Mouse (Mus musculus) embryonic facial prominence, embryonic 11.5 days (tissue): ENCODE results near the gene Akap12. TPM values are rescaled to one million over a fixed set of nuclear protein-coding genes. Genes with fewer than 3 reads are reported as not detected.

Experiments used
- ATAC-seq: fragments of 200-750 bp; cut with Nextera tagmentation; replicated peaks from 2 replicates; pipeline ENCODE4 v1.8.0; 2017; ENCODE audit warnings: low read depth; ENCODE audit not compliant: insufficient number of reproducible peaks, low FRiP score, low TSS enrichment
- DNase-seq: peaks from one replicate; pipeline ENCODE4 v3.0.0-alpha.2; 2015; ENCODE audit warnings: low spot score
- H3K27ac ChIP-seq: fragments of 300-500 bp; sonication (generic); replicated peaks from 2 replicates; pipeline ENCODE4 v1.5.1; 2014; ENCODE audit warnings: mild to moderate bottlenecking, low read depth, low read length, control low read depth
- H3K27me3 ChIP-seq: fragments of 300-500 bp; sonication (generic); 2 replicates; pipeline ENCODE4 v1.6.1; 2014; ENCODE audit warnings: mild to moderate bottlenecking, low read length, moderate library complexity, mixed read lengths; ENCODE audit not compliant: control insufficient read depth, insufficient read depth
- H3K36me3 ChIP-seq: fragments of 300-500 bp; sonication (generic); replicated peaks from 2 replicates; pipeline ENCODE4 v1.6.1; 2014; ENCODE audit warnings: low read depth, mild to moderate bottlenecking, low read length, moderate library complexity, mixed read lengths; ENCODE audit not compliant: control insufficient read depth, insufficient read depth
- H3K4me1 ChIP-seq: fragments of 300-500 bp; sonication (generic); 2 replicates; pipeline ENCODE4 v1.6.1; 2014; ENCODE audit warnings: low read length, mixed read lengths; ENCODE audit not compliant: control insufficient read depth, insufficient read depth
- H3K4me2 ChIP-seq: fragments of 300-500 bp; sonication (generic); 2 replicates; pipeline ENCODE4 v1.6.1; 2014; ENCODE audit warnings: low read depth, mild to moderate bottlenecking, control low read depth, low read length, moderate library complexity
- H3K4me3 ChIP-seq: fragments of 300-500 bp; sonication (generic); 2 replicates; pipeline ENCODE4 v1.5.1; 2014; ENCODE audit warnings: low read depth, low read length, control low read depth
- H3K9ac ChIP-seq: fragments of 300-500 bp; sonication (generic); replicated peaks from 2 replicates; pipeline ENCODE4 v1.6.1; 2014; ENCODE audit warnings: mild to moderate bottlenecking, control low read depth, low read length
- H3K9me3 ChIP-seq: fragments of 300-500 bp; sonication (generic); replicated peaks from 2 replicates; pipeline ENCODE4 v1.6.1; 2016; ENCODE audit warnings: mild to moderate bottlenecking, low read length, inconsistent platforms, mixed read lengths; ENCODE audit not compliant: control insufficient read depth
- WGBS: fragments of 180-500 bp; shearing (Covaris S2); extraction: QIAGEN DNeasy Blood & Tissue Kit; methylation state at CpG from one replicate; pipeline ENCODE4 v1.1.7; 2014; 5-methylcytosine and 5-hydroxymethylcytosine counted together
- polyA plus RNA-seq: library from polyadenylated mRNA; unstranded; fragments of >200 nt; fragmentation: Nextera tagmentation; extraction: Ambion mirVana; gene quantifications from 2 replicates; pipeline ENCODE4 v1.2.1, GENCODE M21; 2014

Gene Akap12
- polyA plus RNA-seq: 24.4 and 27.9 TPM in 2 replicates

- peak within 1 kb of the TSS; percentile 79 for H3K9ac ChIP-seq
- ATAC-seq: peak; percentile 65
- peak within 1 kb of the TSS; percentile 95 for H3K4me2 ChIP-seq
- peak; percentile 56 for DNase-seq
- H3K36me3 ChIP-seq: no peaks in the 10 kb centered on the region
- no peaks in the 10 kb centered on the region; the same call in 1 of the 2 replicates for H3K27me3 ChIP-seq
- WGBS: under 1% methylated on average over 54 of the region's 54 CpGs
- H3K4me3 ChIP-seq: peak within 1 kb of the TSS; percentile 64
- peaks cover 3% of the 10 kb centered on the region for H3K4me1 ChIP-seq
- no peaks in the 10 kb centered on the region for H3K9me3 ChIP-seq
- no peak within 1 kb of the TSS; the same call in 1 of the 2 replicates for H3K27ac ChIP-seq
These were observed at the start of gene Akap12 for GRCm38 (mm10) chr10:4266041-4266930. Gene Akap12 (plus strand): TSS chr10:4266380.

- DNase-seq: no peak
- H3K27ac ChIP-seq: no peak overlapping the region
- no peak overlapping the region for H3K4me3 ChIP-seq
- H3K9me3 ChIP-seq: no peaks in the 10 kb centered on the region
- H3K4me2 ChIP-seq: no peak overlapping the region
- H3K4me1 ChIP-seq: no peaks in the 10 kb centered on the region
- ATAC-seq: no peak
- H3K36me3 ChIP-seq: no peaks in the 10 kb centered on the region
- no peak overlapping the region for H3K9ac ChIP-seq
- 82% methylated on average over 17 of the region's 17 CpGs for WGBS
- no peaks in the 10 kb centered on the region for H3K27me3 ChIP-seq
These were observed 35.4 kb upstream of the Akap12 start for GRCm38 (mm10) chr10:4230563-4231359.

GRCm38 (mm10) chr10:4233102-4233501 lies 33.1 kb upstream of the Akap12 start:
- ATAC-seq (no peak), DNase-seq (no peak)
- Histone ChIP-seq H3K27me3 (no peaks in the 10 kb centered on the region), H3K4me1 (no peaks in the 10 kb centered on the region), H3K36me3 (no peaks in the 10 kb centered on the region), H3K4me3 (no peak overlapping the region), H3K27ac (no peak overlapping the region), H3K4me2 (no peak overlapping the region), H3K9ac (no peak overlapping the region), H3K9me3 (no peaks in the 10 kb centered on the region)
- 68% methylated on average over 9 of the region's 9 CpGs for WGBS

- Histone ChIP-seq H3K27ac (no peak overlapping the region), H3K4me2 (no peak overlapping the region)
These were observed 26.2 kb upstream of the Akap12 start for GRCm38 (mm10) chr10:4239794-4240574.

GRCm38 (mm10) chr10:4243591-4244300 lies 22.4 kb upstream of the Akap12 start:
- ATAC-seq: no peak
- no peaks in the 10 kb centered on the region for H3K36me3 ChIP-seq
- H3K9ac ChIP-seq: no peak overlapping the region
- H3K27ac ChIP-seq: no peak overlapping the region
- no peaks in the 10 kb centered on the region for H3K4me1 ChIP-seq
- WGBS: 90% methylated on average over 15 of the region's 16 CpGs
- no peak overlapping the region for H3K4me3 ChIP-seq
- H3K27me3 ChIP-seq: no peaks in the 10 kb centered on the region
- no peak for DNase-seq
- H3K4me2 ChIP-seq: no peak overlapping the region
- no peaks in the 10 kb centered on the region for H3K9me3 ChIP-seq

More at GRCm38 (mm10) chr10:4239794-4240574, 26.2 kb upstream of the Akap12 start:
- no peak overlapping the region for H3K4me3 ChIP-seq
- H3K27me3 ChIP-seq: no peaks in the 10 kb centered on the region
- H3K36me3 ChIP-seq: no peaks in the 10 kb centered on the region
- no peaks in the 10 kb centered on the region for H3K9me3 ChIP-seq
- no peak for DNase-seq
- WGBS: 72% methylated on average over 5 of the region's 5 CpGs
- no peak for ATAC-seq
- no peak overlapping the region for H3K9ac ChIP-seq
- no peaks in the 10 kb centered on the region for H3K4me1 ChIP-seq

GRCm38 (mm10) chr10:4245812-4246211 lies 20.4 kb upstream of the Akap12 start:
- H3K27me3 ChIP-seq: no peaks in the 10 kb centered on the region
- no peaks in the 10 kb centered on the region for H3K4me1 ChIP-seq
- H3K4me2 ChIP-seq: no peak overlapping the region
- ATAC-seq (no peak), DNase-seq (no peak)
- no peak overlapping the region for H3K9ac ChIP-seq
- H3K36me3 ChIP-seq: no peaks in the 10 kb centered on the region
- 80% methylated on average over 2 of the region's 2 CpGs for WGBS
- H3K9me3 ChIP-seq: no peaks in the 10 kb centered on the region
- H3K4me3 ChIP-seq: no peak overlapping the region
- no peak overlapping the region for H3K27ac ChIP-seq

GRCm38 (mm10) chr10:4246407-4246806 lies 19.8 kb upstream of the Akap12 start:
- Histone ChIP-seq H3K4me2 (no peak overlapping the region), H3K27me3 (no peaks in the 10 kb centered on the region), H3K9me3 (no peaks in the 10 kb centered on the region), H3K27ac (no peak overlapping the region), H3K4me1 (no peaks in the 10 kb centered on the region), H3K36me3 (no peaks in the 10 kb centered on the region), H3K4me3 (no peak overlapping the region), H3K9ac (no peak overlapping the region)
- ATAC-seq: no peak
- DNase-seq: no peak
- 92% methylated on average over 7 of the region's 7 CpGs for WGBS
